In the genomic region with DNA sequence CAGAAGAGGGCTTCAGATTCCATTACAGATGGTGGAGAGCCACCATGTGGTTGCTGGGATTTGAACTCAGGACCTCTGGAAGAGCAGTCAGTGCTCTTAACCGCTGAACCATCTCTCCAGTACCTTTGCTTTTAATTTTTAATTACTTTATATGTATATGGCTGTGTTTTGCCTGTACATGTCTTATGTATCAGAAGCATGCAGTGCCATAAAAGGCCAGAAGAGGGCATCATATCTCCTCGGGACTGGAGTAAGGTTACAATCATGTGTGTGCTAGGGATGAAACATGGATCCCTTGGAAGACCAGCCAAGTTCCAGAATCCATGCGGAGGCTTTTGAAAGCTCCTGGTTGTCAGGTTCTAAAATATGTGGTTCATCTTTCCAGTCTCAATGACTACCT, we compare ENCODE assay signal across 7 mouse cellular contexts. TPM values are rescaled to one million over a fixed set of nuclear protein-coding genes. Genes with fewer than 3 reads are reported as not detected.
A peak's percentile ranks its signal among the peaks of the same experiment; 100 is the strongest.
DNase-seq lines count a peak whose midpoint lies in the region; ATAC-seq and TF ChIP-seq lines count a peak whose summit lies in the region.

No protein-coding gene starts in this region.

- no peak overlapping the region for H3K4me2 ChIP-seq in kidney, embryonic 16.5 days (replicated peaks; ENCODE audit: low read depth, low read length)
- H3K4me2 ChIP-seq in liver, embryonic 14.5 days (ENCODE audit: low read depth): no peak overlapping the region

- no peak for TF ChIP-seq EP300 in liver, embryonic 14.5 days (IDR thresholded peaks at IDR 0.05; ENCODE audit: low read depth)

- ATAC-seq in kidney, embryonic 16.5 days (ENCODE audit: low FRiP score, low TSS enrichment): no peak
- no peak for ATAC-seq in liver, embryonic 14.5 days (ENCODE audit: insufficient read depth)

- H3K27ac ChIP-seq in kidney, adult 2 months (ENCODE audit: insufficient read depth, low read depth, low read length): no peak overlapping the region
- H3K27ac ChIP-seq in kidney, embryonic 16.5 days (ENCODE audit: low read length): no peak overlapping the region
- H3K27ac ChIP-seq in liver, embryonic 14.5 days: no peak overlapping the region

- H3K9ac ChIP-seq in kidney, embryonic 16.5 days (replicated peaks; ENCODE audit: low read length): no peak overlapping the region
- no peak overlapping the region for H3K9ac ChIP-seq in liver, embryonic 14.5 days (replicated peaks)

- WGBS in kidney, adult 2 months: 58% methylated on average over 3 of the region's 3 CpGs
- 58% methylated on average over 3 of the region's 3 CpGs for WGBS in kidney, embryonic 16.5 days
- WGBS in liver, embryonic 14.5 days (ENCODE audit: insufficient replicate concordance): 25% methylated on average over 3 of the region's 3 CpGs

- TF ChIP-seq POLR2A in kidney, adult 2 months (IDR thresholded peaks at IDR 0.05; ENCODE audit: low read depth, low read length): no peak

- H3K4me1 ChIP-seq in kidney, adult 2 months (ENCODE audit: control insufficient read depth, insufficient read depth, low read length): no peaks in the 10 kb centered on the region; the same call in 1 of the 2 replicates
- H3K4me1 ChIP-seq in kidney, embryonic 16.5 days (ENCODE audit: insufficient read depth, low read length): peaks cover 7% of the 10 kb centered on the region; the same call in 1 of the 2 replicates
- peaks cover 8% of the 10 kb centered on the region for H3K4me1 ChIP-seq in E14TG2a.4 (replicated peaks; ENCODE audit: low read depth, low read length)
- H3K4me1 ChIP-seq in liver, embryonic 14.5 days (replicated peaks; ENCODE audit: control insufficient read depth in 2 of 2, insufficient read depth in 2 of 2, low read length in 1 of 2): no peaks in the 10 kb centered on the region

- no peaks in the 10 kb centered on the region for H3K36me3 ChIP-seq in kidney, adult 2 months (ENCODE audit: control insufficient read depth, insufficient read depth, low read length)
- no peaks in the 10 kb centered on the region for H3K36me3 ChIP-seq in kidney, embryonic 16.5 days (ENCODE audit: insufficient read depth, low read length)
- no peaks in the 10 kb centered on the region for H3K36me3 ChIP-seq in E14TG2a.4 (ENCODE audit: insufficient read depth, low read length)
- H3K36me3 ChIP-seq in liver, embryonic 14.5 days (replicated peaks; ENCODE audit: control insufficient read depth, insufficient read depth, low read depth): no peaks in the 10 kb centered on the region

- 0 out of 2 replicates have a peak, but pooled peaks have one; percentile 31 for TF ChIP-seq CTCF in kidney, adult 2 months (conservative IDR thresholded peaks at IDR 0.05; ENCODE audit: insufficient read depth, insufficient read length, low read depth, low read length)
- TF ChIP-seq CTCF in E14TG2a.4 (conservative IDR thresholded peaks at IDR 0.05; ENCODE audit: low read length): peak; percentile 74
- TF ChIP-seq CTCF in liver, embryonic 14.5 days (IDR thresholded peaks at IDR 0.05; ENCODE audit: low read depth): peak; percentile 85

- no peaks in the 10 kb centered on the region for H3K27me3 ChIP-seq in kidney, adult 2 months (replicated peaks; ENCODE audit: control insufficient read depth, insufficient read depth, low read length)
- no peaks in the 10 kb centered on the region for H3K27me3 ChIP-seq in kidney, embryonic 16.5 days (ENCODE audit: insufficient read depth, low read length)
- H3K27me3 ChIP-seq in E14TG2a.4 (ENCODE audit: insufficient read depth, low read length): no peaks in the 10 kb centered on the region
- H3K27me3 ChIP-seq in liver, embryonic 14.5 days (ENCODE audit: control insufficient read depth, insufficient read depth, low read length): no peaks in the 10 kb centered on the region

- H3K9me3 ChIP-seq in kidney, embryonic 16.5 days (ENCODE audit: low read length): no peaks in the 10 kb centered on the region
- H3K9me3 ChIP-seq in E14TG2a.4 (ENCODE audit: low read length): no peaks in the 10 kb centered on the region
- H3K9me3 ChIP-seq in liver, embryonic 14.5 days (ENCODE audit: control insufficient read depth, low read length): no peaks in the 10 kb centered on the region

- DNase-seq in kidney, adult 2 months: peak; percentile 73
- DNase-seq in T-cell, adult 2 months (ENCODE audit: low spot score): peak; percentile 54
- DNase-seq in embryo, embryonic 10.5 days (ENCODE audit: low spot score): peak; percentile 72
- DNase-seq in liver, embryonic 14.5 days (ENCODE audit: low read depth in 3 of 3, low spot score in 3 of 3): peak; percentile 34 to 54 (median 50)
- DNase-seq in spleen, postnatal 14 days (ENCODE audit: low spot score in 2 of 2): peak; percentile 29 to 69

- H3K4me3 ChIP-seq in kidney, adult 2 months (ENCODE audit: insufficient read depth, low read depth, low read length): no peak overlapping the region
- H3K4me3 ChIP-seq in kidney, embryonic 16.5 days (ENCODE audit: low read length): no peak overlapping the region
- H3K4me3 ChIP-seq in E14TG2a.4 (replicated peaks; ENCODE audit: low read length): no peak overlapping the region
- no peak overlapping the region for H3K4me3 ChIP-seq in liver, embryonic 14.5 days (ENCODE audit: insufficient read depth in 1 of 2, low read depth in 2 of 2, low read length in 2 of 2)

RNA-seq across cellular contexts. Expression of a gene that starts 35.7 kb away (rescaled TPM):
- 10.5 and 11.5 TPM in 2 replicates for polyA plus RNA-seq in kidney, adult 2 months (2012; rRNA removed)
- polyA plus RNA-seq in kidney, embryonic 16.5 days (2015; fragmentation: Nextera tagmentation; extraction: Ambion mirVana): 44.8 and 44.9 TPM in 2 replicates
- 5.7 and 7.3 TPM in 2 replicates for polyA plus RNA-seq in liver, embryonic 14.5 days (2012; rRNA removed)
- polyA plus RNA-seq in liver, embryonic 14.5 days (2014; fragmentation: Nextera tagmentation; extraction: Ambion mirVana): 12.2 and 13.8 TPM in 2 replicates

RNA-seq across cellular contexts. Expression of a gene that starts 40.4 kb away (rescaled TPM):
- 5.8 and 6.3 TPM in 2 replicates for polyA plus RNA-seq in kidney, adult 2 months (2012; rRNA removed)
- polyA plus RNA-seq in kidney, embryonic 16.5 days (2015; fragmentation: Nextera tagmentation; extraction: Ambion mirVana): 14.5 and 17.8 TPM in 2 replicates
- 8.1 and 12.5 TPM in 2 replicates for polyA plus RNA-seq in liver, embryonic 14.5 days (2012; rRNA removed)
- 21.9 and 23.5 TPM in 2 replicates for polyA plus RNA-seq in liver, embryonic 14.5 days (2014; fragmentation: Nextera tagmentation; extraction: Ambion mirVana)

Comparison
In these comparisons a context has a peak if more than half of its experiments do, and no peak if none do; other contexts are left out.
1. CTCF ChIP-seq: peak in every context shown above with its lines; median percentile 85 in liver, embryonic 14.5 days; 74 in E14TG2a.4; 31 in kidney, adult 2 months.